Mouse (Mus musculus) hindbrain, postnatal 0 days (tissue): ENCODE measurements around the gene Rictor. TPM values are rescaled to one million over a fixed set of nuclear protein-coding genes. Genes with fewer than 3 reads are reported as not detected.
A peak's percentile ranks its signal among the peaks of the same experiment; 100 is the strongest.

ENCODE experiments used
- ATAC-seq: fragments of 200-750 bp; cut with Nextera tagmentation; 2 replicates; pipeline ENCODE4 v1.8.0; 2017; ENCODE audit warnings: mild to moderate bottlenecking, moderate TSS enrichment, moderate library complexity
- DNase-seq: peaks from one replicate; pipeline ENCODE4 v3.0.0-alpha.2; 2015; ENCODE audit warnings: low spot score
- H3K27ac ChIP-seq: fragments of 300-500 bp; sonication (generic); 2 replicates; pipeline ENCODE4 v1.5.1; 2014; ENCODE audit warnings: mild to moderate bottlenecking
- H3K27me3 ChIP-seq: fragments of 300-500 bp; sonication (generic); 2 replicates; pipeline ENCODE4 v1.6.1; 2014; ENCODE audit warnings: low read length, mixed read lengths; ENCODE audit not compliant: insufficient read depth
- H3K36me3 ChIP-seq: fragments of 300-500 bp; sonication (generic); 2 replicates; pipeline ENCODE4 v1.6.1; 2014; ENCODE audit warnings: low read length, mixed read lengths; ENCODE audit not compliant: insufficient read depth
- H3K4me1 ChIP-seq: fragments of 300-500 bp; sonication (generic); 2 replicates; pipeline ENCODE4 v1.6.1; 2014; ENCODE audit warnings: antibody characterized with exemption, low read length, mixed read lengths; ENCODE audit not compliant: insufficient read depth
- H3K4me2 ChIP-seq: fragments of 300-500 bp; sonication (generic); 2 replicates; pipeline ENCODE4 v1.6.1; 2014; ENCODE audit warnings: low read depth, mild to moderate bottlenecking, low read length, moderate library complexity, mixed read lengths
- H3K4me3 ChIP-seq: fragments of 300-500 bp; sonication (generic); 2 replicates; pipeline ENCODE4 v1.5.1; 2014; ENCODE audit warnings: low read length
- H3K9ac ChIP-seq: fragments of 300-500 bp; sonication (generic); replicated peaks from 2 replicates; pipeline ENCODE4 v1.6.1; 2014; ENCODE audit warnings: mild to moderate bottlenecking, low read length, moderate library complexity, mixed read lengths
- H3K9me3 ChIP-seq: fragments of 300-500 bp; sonication (generic); 2 replicates; pipeline ENCODE4 v1.6.1; 2016; ENCODE audit warnings: low read length, mixed read lengths
- CTCF ChIP-seq: IDR thresholded peaks from 2 replicates; pipeline ENCODE4 v1.5.1; 2016; ENCODE audit warnings: antibody characterized with exemption, control low read depth, low read depth
- WGBS: fragments of 180-500 bp; shearing (Covaris S2); extraction: QIAGEN DNeasy Blood & Tissue Kit; methylation state at CpG from one replicate; pipeline ENCODE4 v1.1.7; 2014; 5-methylcytosine and 5-hydroxymethylcytosine counted together
- polyA plus RNA-seq: library from polyadenylated mRNA; unstranded; fragments of >200 nt; fragmentation: Nextera tagmentation; extraction: Ambion mirVana; gene quantifications from 2 replicates; pipeline ENCODE4 v1.2.1, GENCODE M21; 2015
- total RNA-seq: library from RNA; depleted of rRNA; stranded (reverse); fragments of >200 nt; gene quantifications from 2 replicates; pipeline ENCODE4 v1.2.3, GENCODE M21; 2014

The Rictor gene
- total and polyA plus RNA-seq, 2 experiments from 2014 or later: 27.7 to 34.6 TPM

DNA sequence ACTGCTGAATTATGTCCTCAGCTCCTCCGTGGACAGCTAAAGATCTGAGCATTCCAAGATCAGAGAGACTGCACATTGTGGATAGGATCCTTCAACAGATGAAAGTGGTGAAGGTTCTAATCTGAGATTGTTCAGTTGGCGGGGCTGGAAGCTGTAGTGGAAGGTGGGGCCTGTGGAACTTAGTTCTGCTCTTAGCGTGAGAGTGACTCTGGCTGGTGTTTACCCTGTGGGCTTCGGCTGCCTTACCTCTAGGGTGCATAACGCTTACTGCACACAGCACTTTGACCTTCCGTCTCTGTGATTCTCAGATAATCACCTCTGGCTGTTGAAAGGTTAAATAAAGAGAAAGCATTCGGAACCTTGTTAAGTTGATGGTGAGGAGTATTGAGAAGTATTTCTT is 6.6 kb downstream of the Rictor start:
- Histone ChIP-seq H3K4me2 (no peak overlapping the region), H3K4me3 (no peak overlapping the region), H3K36me3 (no peaks in the 10 kb centered on the region), H3K4me1 (peaks cover 8% of the 10 kb centered on the region; the same call in 1 of the 2 replicates), H3K27me3 (no peaks in the 10 kb centered on the region), H3K27ac (no peak overlapping the region), H3K9me3 (no peaks in the 10 kb centered on the region), H3K9ac (no peak overlapping the region)
- WGBS: 76% methylated on average over 7 of the region's 7 CpGs
- DNase-seq (no peak), ATAC-seq (no peak)
- TF ChIP-seq CTCF: no peak

DNA sequence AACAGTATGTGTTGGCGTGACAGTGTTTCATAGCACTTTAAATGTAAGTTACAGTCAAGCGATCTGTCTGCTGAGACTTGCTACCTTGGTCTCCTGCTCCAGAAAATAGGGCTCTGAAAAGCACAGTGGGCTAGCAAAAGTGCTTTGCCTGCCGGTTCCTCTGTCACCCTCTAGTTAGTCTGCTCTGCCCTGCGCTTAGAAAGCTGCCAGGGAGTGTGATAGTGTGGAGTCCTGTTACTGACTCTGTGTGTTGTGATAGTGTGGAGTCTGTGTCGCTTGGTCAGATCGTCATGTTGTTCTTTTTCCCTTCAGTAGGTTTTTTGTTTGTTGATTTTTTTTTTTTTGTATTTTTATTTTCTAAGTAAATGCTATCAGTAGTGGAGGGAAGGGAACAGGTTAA is 7.1 kb downstream of the Rictor start:
- ATAC-seq (no peak), DNase-seq (no peak)
- no peak overlapping the region for H3K27ac ChIP-seq
- no peaks in the 10 kb centered on the region for H3K36me3 ChIP-seq
- no peak overlapping the region for H3K9ac ChIP-seq
- H3K4me2 ChIP-seq: no peak overlapping the region
- H3K4me1 ChIP-seq: 0 out of 2 replicates have a peak, but pooled peaks cover 4% of the 10 kb centered on the region
- no peaks in the 10 kb centered on the region for H3K9me3 ChIP-seq
- no peak for TF ChIP-seq CTCF
- no peaks in the 10 kb centered on the region for H3K27me3 ChIP-seq
- 70% methylated on average over 6 of the region's 6 CpGs for WGBS
- H3K4me3 ChIP-seq: no peak overlapping the region

DNA sequence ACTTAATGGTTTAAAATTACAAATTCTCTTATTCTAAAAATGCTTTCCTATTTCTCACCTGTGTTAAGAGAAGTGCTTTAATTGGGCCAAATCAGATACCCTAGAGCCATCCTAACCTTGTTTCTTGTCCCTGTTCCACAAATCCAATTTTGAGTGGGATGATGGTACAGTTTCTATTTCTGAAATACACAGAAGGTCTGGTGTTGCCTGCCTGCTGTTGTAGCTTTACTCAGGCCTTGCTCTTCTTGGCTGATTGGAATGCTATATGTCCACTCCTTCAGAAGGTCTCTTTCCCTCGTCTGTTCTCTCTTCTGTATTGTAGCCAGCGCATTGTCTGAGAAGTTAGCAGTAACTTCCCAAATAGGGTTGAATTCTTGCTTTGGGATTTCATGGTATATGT is 13.2 kb downstream of the Rictor start:
- 83% methylated on average over 2 of the region's 2 CpGs for WGBS
- TF ChIP-seq CTCF: no peak

DNA sequence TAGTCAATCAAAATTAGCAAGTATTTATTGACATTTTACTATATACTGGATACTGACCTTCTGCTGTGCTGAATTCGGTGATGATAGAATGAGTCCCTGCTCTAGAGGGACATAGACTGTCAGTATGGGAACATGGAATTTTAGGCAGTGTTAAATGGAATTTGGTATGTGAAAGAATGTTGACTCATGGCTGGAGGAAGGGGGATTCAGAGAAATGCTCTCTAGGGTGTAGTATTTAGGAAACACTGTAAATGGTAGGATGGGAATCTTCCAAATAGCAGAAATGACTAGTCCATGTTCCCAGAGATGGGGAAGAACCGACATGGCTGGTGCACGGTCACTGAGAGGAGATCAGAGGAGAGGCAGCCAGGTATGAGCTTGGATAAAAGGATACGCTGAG is 13.6 kb downstream of the Rictor start:
- no peak for TF ChIP-seq CTCF
- no peak overlapping the region for H3K9ac ChIP-seq
- no peaks in the 10 kb centered on the region for H3K4me1 ChIP-seq
- H3K4me2 ChIP-seq: no peak overlapping the region
- peak overlapping the region; percentile 41; the same call in 1 of the 2 replicates for H3K27ac ChIP-seq
- DNase-seq (no peak), ATAC-seq (no peak)
- no peaks in the 10 kb centered on the region for H3K36me3 ChIP-seq
- H3K4me3 ChIP-seq: no peak overlapping the region
- H3K27me3 ChIP-seq: no peaks in the 10 kb centered on the region
- WGBS: 92% methylated on average over 4 of the region's 4 CpGs
- no peaks in the 10 kb centered on the region for H3K9me3 ChIP-seq

More for the DNA sequence above, 13.2 kb downstream of the Rictor start:
- Histone ChIP-seq H3K4me3 (no peak overlapping the region), H3K9me3 (no peaks in the 10 kb centered on the region), H3K36me3 (no peaks in the 10 kb centered on the region), H3K27me3 (no peaks in the 10 kb centered on the region), H3K4me2 (no peak overlapping the region), H3K9ac (no peak overlapping the region), H3K4me1 (no peaks in the 10 kb centered on the region), H3K27ac (0 out of 2 replicates have a peak overlapping the region, but pooled peaks have one; percentile 41)
- DNase-seq (no peak), ATAC-seq (no peak)

DNA sequence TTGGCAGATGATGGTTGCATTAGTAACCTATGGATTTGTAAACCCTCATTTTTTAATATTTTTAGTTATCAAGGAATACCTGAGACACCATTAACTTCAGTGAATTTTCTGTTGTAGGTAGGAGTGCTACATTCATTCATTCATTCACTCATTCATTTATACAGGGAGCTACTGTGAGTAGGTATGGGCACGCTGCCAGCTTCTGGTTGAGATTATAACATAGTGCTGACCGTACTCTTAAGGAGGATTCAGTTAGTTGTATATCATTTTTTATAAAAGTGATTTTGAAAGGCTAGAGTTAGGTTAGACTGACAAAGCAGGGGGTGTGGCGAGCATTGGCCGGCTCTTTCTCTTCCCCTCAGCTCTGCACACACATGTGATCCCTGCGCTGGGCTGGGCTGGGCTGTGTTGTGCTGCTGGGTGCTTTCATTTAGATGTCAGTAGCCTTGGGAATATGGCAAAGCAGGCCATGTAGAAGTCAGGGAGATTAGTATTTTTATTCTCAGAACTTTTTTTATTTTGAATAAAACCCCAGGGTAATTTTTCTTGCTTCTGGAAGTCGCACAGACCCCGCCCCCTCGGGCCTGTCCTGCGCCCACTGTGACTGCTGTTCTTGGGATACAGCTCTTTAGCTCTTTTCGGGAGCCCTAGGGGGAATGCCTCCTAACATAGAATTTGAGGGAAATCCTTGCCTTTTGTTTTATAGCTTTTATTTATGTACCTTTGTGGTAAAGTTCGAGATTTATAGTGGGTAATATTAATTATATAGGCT is 14.4 kb downstream of the Rictor start:
- TF ChIP-seq CTCF: no peak
- Histone ChIP-seq H3K4me3 (no peak overlapping the region), H3K4me2 (no peak overlapping the region), H3K9ac (no peak overlapping the region), H3K9me3 (no peaks in the 10 kb centered on the region), H3K36me3 (no peaks in the 10 kb centered on the region), H3K4me1 (0 out of 2 replicates have a peak, but pooled peaks cover 2% of the 10 kb centered on the region), H3K27ac (no peak overlapping the region), H3K27me3 (no peaks in the 10 kb centered on the region)
- ATAC-seq: no peak
- no peak for DNase-seq
- 87% methylated on average over 11 of the region's 11 CpGs for WGBS

DNA sequence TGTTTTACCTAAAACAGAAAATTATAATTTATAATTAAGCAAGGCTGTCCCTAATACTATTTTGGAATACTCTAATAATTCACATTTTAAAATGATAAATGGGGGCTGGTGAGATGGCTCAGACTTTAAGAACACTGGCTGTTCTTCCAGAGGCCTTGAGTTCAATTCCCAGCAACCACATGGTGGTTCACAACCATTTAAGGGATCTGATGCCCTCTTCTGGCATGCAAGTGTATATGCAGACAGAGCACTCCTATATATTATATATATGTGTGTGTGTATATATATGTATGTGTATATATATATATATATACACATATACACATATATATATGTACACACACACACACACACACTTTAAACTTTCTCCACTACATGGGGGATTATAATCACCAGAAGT is 15.2 kb downstream of the Rictor start:
- H3K9ac ChIP-seq: no peak overlapping the region
- no peaks in the 10 kb centered on the region for H3K9me3 ChIP-seq
- H3K36me3 ChIP-seq: no peaks in the 10 kb centered on the region
- 0 out of 2 replicates have a peak, but pooled peaks have one; percentile 16 for TF ChIP-seq CTCF
- no peak overlapping the region for H3K4me3 ChIP-seq
- 0 out of 2 replicates have a peak, but pooled peaks cover 6% of the 10 kb centered on the region for H3K4me1 ChIP-seq
- no peak overlapping the region for H3K4me2 ChIP-seq
- no peaks in the 10 kb centered on the region for H3K27me3 ChIP-seq
- DNase-seq (no peak), ATAC-seq (no peak)
- H3K27ac ChIP-seq: no peak overlapping the region

DNA sequence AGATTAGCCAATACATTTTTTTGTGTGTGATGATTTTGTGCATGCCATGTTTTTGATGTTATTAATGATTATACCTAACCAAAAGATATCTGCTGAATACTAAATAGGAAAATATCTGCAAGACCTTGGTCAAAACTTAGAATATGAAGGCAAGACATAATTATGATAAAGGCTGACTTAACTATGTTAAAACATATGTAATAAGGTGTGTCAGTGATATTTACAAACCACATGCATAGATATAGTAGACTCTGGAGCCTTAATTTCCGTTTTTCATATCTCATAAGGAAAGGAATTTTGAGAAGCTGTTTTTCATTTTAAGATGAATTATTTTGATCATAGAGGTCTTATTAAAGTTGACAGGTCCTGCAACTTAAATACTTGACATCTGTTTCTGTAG is 16.3 kb downstream of the Rictor start:
- Histone ChIP-seq H3K4me1 (0 out of 2 replicates have a peak, but pooled peaks cover 6% of the 10 kb centered on the region), H3K27me3 (no peaks in the 10 kb centered on the region), H3K9me3 (no peaks in the 10 kb centered on the region), H3K4me2 (no peak overlapping the region), H3K9ac (no peak overlapping the region), H3K4me3 (no peak overlapping the region), H3K27ac (no peak overlapping the region), H3K36me3 (no peaks in the 10 kb centered on the region)
- TF ChIP-seq CTCF: no peak
- DNase-seq: no peak
- 94% methylated on average over 1 of the region's 1 CpGs for WGBS
- no peak for ATAC-seq
